In genomic region chr2:11287834-11288530, GRCm38 (mm10) we compare ENCODE assay signal across 9 mouse cellular contexts.
DNase-seq lines count a peak whose midpoint lies in the region; ATAC-seq and TF ChIP-seq lines count a peak whose summit lies in the region.
"Had no signal": no experiment of that assay in that cellular context is flagged by ENCODE, and none has a peak within 500 bp of the region (broad histone marks: within the 10 kb centered on the region; RNA-seq: fewer than 3 reads in every experiment).

No protein-coding gene starts in this region.

- no peaks in the 10 kb centered on the region for H3K36me3 ChIP-seq in heart, embryonic 10.5 days
- no peaks in the 10 kb centered on the region for H3K36me3 ChIP-seq in heart, embryonic 11.5 days (ENCODE audit: control insufficient read depth, insufficient read depth, low read length)
- H3K36me3 ChIP-seq in testis, adult 2 months (ENCODE audit: control insufficient read depth, insufficient read depth, low read length): no peaks in the 10 kb centered on the region
- H3K36me3 ChIP-seq in intestine, embryonic 15.5 days: no peaks in the 10 kb centered on the region
- no peaks in the 10 kb centered on the region for H3K36me3 ChIP-seq in stomach, postnatal 0 days (ENCODE audit: control insufficient read depth, insufficient read depth, low read length)

- TF ChIP-seq POLR2A in testis, adult 2 months (IDR thresholded peaks at IDR 0.05; ENCODE audit: control insufficient read depth, low read depth, low read length): no peak

- H3K27ac ChIP-seq in heart, embryonic 10.5 days: no peak overlapping the region
- no peak overlapping the region for H3K27ac ChIP-seq in heart, embryonic 11.5 days (ENCODE audit: low read depth, low read length)
- no peak overlapping the region for H3K27ac ChIP-seq in testis, adult 2 months (ENCODE audit: control insufficient read depth, insufficient read depth, low read depth, low read length)
- H3K27ac ChIP-seq in intestine, embryonic 15.5 days: no peak overlapping the region
- H3K27ac ChIP-seq in stomach, postnatal 0 days (replicated peaks): no peak overlapping the region
- H3K27ac ChIP-seq: liver, embryonic 14.5 days had no signal

- no peaks in the 10 kb centered on the region for H3K4me1 ChIP-seq in heart, embryonic 10.5 days
- no peaks in the 10 kb centered on the region for H3K4me1 ChIP-seq in heart, embryonic 11.5 days (ENCODE audit: control insufficient read depth, insufficient read depth, low read length)
- 0 out of 2 replicates have a peak, but pooled peaks cover 2% of the 10 kb centered on the region for H3K4me1 ChIP-seq in testis, adult 2 months (ENCODE audit: control insufficient read depth, insufficient read depth, low read length)
- no peaks in the 10 kb centered on the region for H3K4me1 ChIP-seq in intestine, embryonic 15.5 days (replicated peaks)
- H3K4me1 ChIP-seq in stomach, postnatal 0 days (replicated peaks; ENCODE audit: control insufficient read depth, insufficient read depth): no peaks in the 10 kb centered on the region

- WGBS in heart, embryonic 10.5 days: 77% methylated on average over 18 of the region's 18 CpGs
- WGBS in heart, embryonic 11.5 days (ENCODE audit: insufficient replicate concordance): 78% methylated on average over 18 of the region's 18 CpGs
- 66% methylated on average over 18 of the region's 18 CpGs for WGBS in intestine, embryonic 15.5 days
- 60% methylated on average over 18 of the region's 18 CpGs for WGBS in stomach, postnatal 0 days

- H3K9me3 ChIP-seq in heart, embryonic 10.5 days: no peaks in the 10 kb centered on the region
- H3K9me3 ChIP-seq in heart, embryonic 11.5 days (replicated peaks; ENCODE audit: control insufficient read depth, low read length): no peaks in the 10 kb centered on the region
- no peaks in the 10 kb centered on the region for H3K9me3 ChIP-seq in intestine, embryonic 15.5 days
- no peaks in the 10 kb centered on the region for H3K9me3 ChIP-seq in stomach, postnatal 0 days (ENCODE audit: control insufficient read depth, low read length)

- H3K4me2 ChIP-seq in heart, embryonic 11.5 days: no peak overlapping the region
- peak overlapping the region; percentile 37 for H3K4me2 ChIP-seq in intestine, embryonic 15.5 days (replicated peaks)
- peak overlapping the region; percentile 31 for H3K4me2 ChIP-seq in stomach, postnatal 0 days (replicated peaks; ENCODE audit: low read depth)

- no peak overlapping the region for H3K4me3 ChIP-seq in heart, embryonic 10.5 days
- H3K4me3 ChIP-seq in heart, embryonic 11.5 days (ENCODE audit: low read depth, low read length): no peak overlapping the region
- H3K4me3 ChIP-seq in testis, adult 2 months (ENCODE audit: control insufficient read depth, low read depth, low read length): peak overlapping the region; percentile 25; the same call in 1 of the 2 replicates
- H3K4me3 ChIP-seq in intestine, embryonic 15.5 days (replicated peaks): no peak overlapping the region
- H3K4me3 ChIP-seq in stomach, postnatal 0 days (ENCODE audit: low read depth, low read length): no peak overlapping the region

- no peaks in the 10 kb centered on the region for H3K27me3 ChIP-seq in heart, embryonic 10.5 days (ENCODE audit: insufficient read depth, poor library complexity, severe bottlenecking)
- no peaks in the 10 kb centered on the region for H3K27me3 ChIP-seq in heart, embryonic 11.5 days (ENCODE audit: control insufficient read depth, insufficient read depth, low read length)
- H3K27me3 ChIP-seq in testis, adult 2 months (ENCODE audit: control insufficient read depth, insufficient read depth, low read length): no peaks in the 10 kb centered on the region
- H3K27me3 ChIP-seq in intestine, embryonic 15.5 days (replicated peaks): no peaks in the 10 kb centered on the region
- no peaks in the 10 kb centered on the region for H3K27me3 ChIP-seq in stomach, postnatal 0 days (ENCODE audit: control insufficient read depth, insufficient read depth, low read length)

- TF ChIP-seq EP300 in stomach, postnatal 0 days (optimal IDR thresholded peaks at IDR 0.05): no peak

- H3K9ac ChIP-seq in heart, embryonic 11.5 days (ENCODE audit: low read depth, low read length): no peak overlapping the region
- no peak overlapping the region for H3K9ac ChIP-seq in intestine, embryonic 15.5 days
- H3K9ac ChIP-seq in stomach, postnatal 0 days (ENCODE audit: low read length): no peak overlapping the region
- H3K9ac ChIP-seq: liver, embryonic 14.5 days had no signal

- no peak for ATAC-seq in heart, embryonic 11.5 days (replicated peaks; ENCODE audit: insufficient number of reproducible peaks, low FRiP score, low TSS enrichment)
- peak; percentile 71 for ATAC-seq in intestine, embryonic 15.5 days
- peak; percentile 10; the same call in 1 of the 2 replicates for ATAC-seq in stomach, postnatal 0 days (ENCODE audit: low FRiP score, low TSS enrichment)

- no peak for TF ChIP-seq CTCF in testis, adult 2 months (IDR thresholded peaks at IDR 0.05; ENCODE audit: control insufficient read depth, insufficient read depth, insufficient replicate concordance, low read depth, low read length)
- TF ChIP-seq CTCF in stomach, postnatal 0 days (IDR thresholded peaks at IDR 0.05; ENCODE audit: low read depth): no peak

- DNase-seq in heart, embryonic 10.5 days (ENCODE audit: low spot score): peak; percentile 69
- no peak for DNase-seq in testis, postnatal 14 days (ENCODE audit: low spot score)
- DNase-seq in stomach, postnatal 0 days (ENCODE audit: low spot score): no peak
- no peak for DNase-seq in spleen, postnatal 10 days (ENCODE audit: low spot score in 2 of 2)
- DNase-seq in heart, adult 8-10 months (ENCODE audit: low spot score): no peak
